Mouse (Mus musculus): Measurements from ENCODE around the gene Plekhh3.

- TF ChIP-seq CTCF (IDR thresholded peaks at IDR 0.05; ENCODE audit: low read depth, low read length), result no peak
- no peak for TF ChIP-seq POLR2A (IDR thresholded peaks at IDR 0.05; ENCODE audit: insufficient read depth, low read length)
- TF ChIP-seq EP300 (IDR thresholded peaks at IDR 0.05; ENCODE audit: insufficient read depth, low read depth, low read length), result no peak
Measured at GRCm38 (mm10) chr11:101188166-101188805, 17.1 kb upstream of the Plekhh3 start.

All from ES-Bruce4 (cell line).